Mouse (Mus musculus): ENCODE results near the gene Fxn. TPM values are rescaled to one million over a fixed set of nuclear protein-coding genes. Genes with fewer than 3 reads are reported as not detected.

The Fxn gene
- polyA plus RNA-seq, 1 experiment from 2014 or later, result 64.1 TPM

DNA sequence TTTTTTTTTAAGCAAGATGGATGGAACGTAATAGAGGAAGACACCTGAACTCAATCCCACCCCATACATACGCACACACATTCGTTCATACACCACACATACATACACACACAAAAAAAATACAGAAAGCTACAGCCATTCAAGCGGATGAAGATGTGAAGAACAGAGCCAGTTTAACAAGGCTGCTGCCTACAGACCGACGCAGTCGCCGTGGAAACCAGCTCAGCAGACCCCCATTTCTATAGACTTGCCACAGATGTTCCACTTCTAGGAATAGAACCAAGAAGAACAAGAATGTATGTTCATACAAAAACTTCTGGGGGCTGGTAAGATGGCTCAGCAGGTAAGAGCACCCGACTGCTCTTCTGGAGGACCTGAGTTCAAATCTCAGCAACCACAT is 63.6 kb downstream of the Fxn start:
- WGBS, result 79% methylated on average over 9 of the region's 9 CpGs
- Histone ChIP-seq H3K9me3 (no peaks in the 10 kb centered on the region), H3K4me2 (no peak overlapping the region), H3K4me3 (replicated peaks) (no peak overlapping the region), H3K27me3 (peaks cover 2% of the 10 kb centered on the region; the same call in 1 of the 2 replicates), H3K9ac (replicated peaks) (no peak overlapping the region), H3K36me3 (no peaks in the 10 kb centered on the region), H3K27ac (no peak overlapping the region), H3K4me1 (replicated peaks) (no peaks in the 10 kb centered on the region)
- no peak for ATAC-seq (ENCODE audit: insufficient number of reproducible peaks, insufficient read depth, low FRiP score, low TSS enrichment, low read depth)

DNA sequence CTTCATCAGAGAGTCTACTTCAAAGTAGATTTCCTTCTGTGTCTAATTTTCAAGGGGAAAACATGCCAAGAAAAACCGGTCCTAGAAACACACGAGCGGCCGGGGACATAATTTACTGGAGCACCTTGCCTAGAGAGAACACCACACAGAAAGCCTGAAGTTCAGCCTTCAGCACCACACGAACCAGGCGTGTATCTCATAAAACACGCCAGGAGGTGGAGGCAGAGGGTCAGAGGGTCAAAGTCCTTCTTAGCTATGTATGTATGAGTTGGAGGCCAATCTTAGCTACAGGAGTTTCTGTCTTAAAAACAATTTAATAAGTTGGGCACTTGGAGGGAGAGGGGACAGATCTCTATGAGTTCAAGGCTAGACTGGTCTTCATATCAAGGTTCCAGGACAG is 65.5 kb downstream of the Fxn start:
- no peaks in the 10 kb centered on the region for H3K4me1 ChIP-seq (replicated peaks)
- no peak for ATAC-seq (ENCODE audit: insufficient number of reproducible peaks, insufficient read depth, low FRiP score, low TSS enrichment, low read depth)
- no peaks in the 10 kb centered on the region for H3K36me3 ChIP-seq
- H3K27ac ChIP-seq, result no peak overlapping the region
- no peaks in the 10 kb centered on the region for H3K9me3 ChIP-seq
- WGBS, result 67% methylated on average over 7 of the region's 7 CpGs
- H3K9ac ChIP-seq (replicated peaks), result no peak overlapping the region
- H3K27me3 ChIP-seq, result no peaks in the 10 kb centered on the region
- H3K4me3 ChIP-seq (replicated peaks), result no peak overlapping the region
- no peak overlapping the region for H3K4me2 ChIP-seq

DNA sequence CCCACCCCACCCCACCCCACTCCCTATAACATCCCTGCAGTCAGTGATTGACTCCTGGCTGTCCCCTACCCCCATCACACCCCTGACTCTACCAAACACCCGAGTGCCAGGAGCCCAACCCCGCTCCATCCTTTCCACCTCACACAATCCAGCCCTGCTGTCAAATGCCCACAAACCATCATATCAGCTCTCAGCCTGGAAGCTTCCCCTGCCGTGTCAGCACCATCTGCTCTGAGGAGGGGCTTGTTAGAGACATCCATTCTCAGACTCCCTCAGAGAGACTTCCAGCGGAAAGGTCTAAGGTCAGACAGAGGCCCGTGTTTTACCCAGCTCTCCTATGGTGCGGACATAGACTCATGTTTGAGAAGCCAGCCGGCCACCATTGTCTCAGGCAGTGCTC is 67.1 kb downstream of the Fxn start:
- ATAC-seq (ENCODE audit: insufficient number of reproducible peaks, insufficient read depth, low FRiP score, low TSS enrichment, low read depth), result no peak
- H3K4me3 ChIP-seq (replicated peaks), result no peak overlapping the region
- no peaks in the 10 kb centered on the region for H3K27me3 ChIP-seq
- no peaks in the 10 kb centered on the region for H3K36me3 ChIP-seq
- H3K4me1 ChIP-seq (replicated peaks), result no peaks in the 10 kb centered on the region
- H3K9ac ChIP-seq (replicated peaks), result no peak overlapping the region
- H3K27ac ChIP-seq, result no peak overlapping the region
- no peaks in the 10 kb centered on the region for H3K9me3 ChIP-seq
- WGBS, result 46% methylated on average over 7 of the region's 7 CpGs
- no peak overlapping the region for H3K4me2 ChIP-seq

DNA sequence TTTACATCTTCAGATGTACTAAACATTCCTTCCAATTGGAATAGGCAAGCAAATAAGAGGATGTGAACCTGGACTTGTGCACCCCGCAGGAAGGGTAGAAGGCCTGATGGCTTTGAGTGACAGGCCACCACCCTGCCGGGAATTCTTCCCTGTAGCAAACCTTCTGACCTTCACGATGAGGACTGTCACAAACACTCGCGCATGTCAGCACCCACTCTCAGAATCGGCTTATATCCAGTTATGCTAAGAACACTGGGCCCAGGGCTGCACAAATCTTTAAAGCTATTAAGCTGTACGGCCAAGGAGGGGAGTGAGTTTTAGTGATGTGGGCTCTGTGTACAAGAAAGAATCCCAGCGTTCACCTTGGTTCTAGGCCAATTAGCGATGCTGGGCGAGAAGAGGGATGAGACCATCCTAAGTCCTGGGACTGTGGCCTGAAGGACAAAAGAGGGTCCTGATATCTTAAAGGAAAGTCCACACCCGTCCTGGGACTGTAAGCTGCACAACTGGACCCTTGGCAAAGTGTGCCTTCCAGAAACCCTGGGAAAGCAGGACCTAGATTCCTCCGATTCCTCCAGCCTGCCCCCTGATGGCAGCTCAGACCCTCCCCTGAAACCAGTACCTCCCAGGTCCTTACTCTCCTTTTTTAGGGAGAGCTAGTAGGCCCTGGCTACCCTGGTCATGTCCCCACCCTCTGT is 67.7 kb downstream of the Fxn start:
- Histone ChIP-seq H3K4me1 (replicated peaks) (no peaks in the 10 kb centered on the region), H3K4me3 (replicated peaks) (no peak overlapping the region), H3K9ac (replicated peaks) (no peak overlapping the region), H3K27ac (no peak overlapping the region), H3K27me3 (no peaks in the 10 kb centered on the region), H3K36me3 (no peaks in the 10 kb centered on the region), H3K9me3 (no peaks in the 10 kb centered on the region), H3K4me2 (no peak overlapping the region)
- 84% methylated on average over 12 of the region's 12 CpGs for WGBS
- ATAC-seq (ENCODE audit: insufficient number of reproducible peaks, insufficient read depth, low FRiP score, low TSS enrichment, low read depth), result no peak

Other genes starting within 250 kb of the Fxn start
- 0.10 and 0.19 TPM in 2 replicates for gene Fam189a2, start 249.6 kb downstream of the Fxn start, polyA plus RNA-seq (2016; fragmentation: Nextera tagmentation; extraction: Ambion mirVana)
- 27.7 and 28.6 TPM in 2 replicates for gene Tjp2, start 55.6 kb downstream of the Fxn start, polyA plus RNA-seq (2016; fragmentation: Nextera tagmentation; extraction: Ambion mirVana)
- gene Fam122a, start 196.8 kb upstream of the Fxn start, polyA plus RNA-seq (2016; fragmentation: Nextera tagmentation; extraction: Ambion mirVana), result 57.5 and 57.6 TPM in 2 replicates